Mouse (Mus musculus): ENCODE results near the gene Fgf3. TPM values are rescaled to one million over a fixed set of nuclear protein-coding genes. Genes with fewer than 3 reads are reported as not detected.

The Fgf3 gene
- polyA plus RNA-seq, 1 experiment from 2014 or later = not detected

DNA sequence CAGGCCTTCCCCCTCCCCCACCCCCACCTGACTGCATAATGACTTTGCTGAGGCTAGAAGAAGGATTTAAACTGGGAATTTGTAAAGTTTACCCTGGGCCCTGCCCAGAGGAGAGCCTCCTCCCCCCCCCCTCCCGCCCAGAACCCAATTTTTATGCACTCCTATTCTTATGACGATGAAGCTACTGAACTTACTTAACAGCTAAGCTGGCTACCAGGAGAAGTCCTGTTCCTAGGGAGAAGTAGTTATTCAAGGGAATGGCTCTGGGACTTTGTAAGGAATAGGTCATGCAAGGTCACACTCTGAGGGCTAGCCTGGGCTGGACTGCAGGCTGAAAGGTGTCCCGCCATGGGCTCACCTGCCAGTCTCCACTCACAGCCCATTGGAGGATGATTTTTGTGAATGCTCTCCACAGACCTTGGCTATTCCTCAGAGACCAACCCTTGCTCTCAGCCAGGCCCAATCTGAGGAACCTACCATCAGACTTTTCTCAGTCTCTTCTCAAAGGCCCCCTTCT is 20.0 kb downstream of the Fgf3 start:
- TF ChIP-seq CTCF (IDR thresholded peaks at IDR 0.05; ENCODE audit: low read depth) = no peak

GRCm38 (mm10) chr7:144858702-144859101 is 20.8 kb downstream of the Fgf3 start:
- Histone ChIP-seq H3K4me3 (ENCODE audit: low read depth, low read length) (no peak overlapping the region), H3K27ac (ENCODE audit: low read depth) (no peak overlapping the region), H3K36me3 (ENCODE audit: insufficient read depth) (no peaks in the 10 kb centered on the region), H3K4me2 (no peak overlapping the region), H3K27me3 (ENCODE audit: insufficient read depth, low read length) (peaks cover 52% of the 10 kb centered on the region), H3K9ac (no peak overlapping the region), H3K9me3 (ENCODE audit: low read depth, low read length) (no peaks in the 10 kb centered on the region), H3K4me1 (ENCODE audit: insufficient read depth) (no peaks in the 10 kb centered on the region)
- ATAC-seq (ENCODE audit: insufficient read depth) (no peak), DNase-seq (no peak)
- 84% methylated on average over 1 of the region's 1 CpGs for WGBS
- no peak for TF ChIP-seq CTCF (IDR thresholded peaks at IDR 0.05; ENCODE audit: low read depth)

More for the DNA sequence above, 20.0 kb downstream of the Fgf3 start:
- Histone ChIP-seq H3K4me2 (no peak overlapping the region), H3K27ac (ENCODE audit: low read depth) (no peak overlapping the region), H3K9me3 (ENCODE audit: low read depth, low read length) (no peaks in the 10 kb centered on the region), H3K4me3 (ENCODE audit: low read depth, low read length) (no peak overlapping the region), H3K27me3 (ENCODE audit: insufficient read depth, low read length) (peaks cover 45% of the 10 kb centered on the region), H3K4me1 (ENCODE audit: insufficient read depth) (no peaks in the 10 kb centered on the region), H3K9ac (no peak overlapping the region), H3K36me3 (ENCODE audit: insufficient read depth) (no peaks in the 10 kb centered on the region)
- 76% methylated on average over 3 of the region's 3 CpGs for WGBS
- no peak for DNase-seq
- no peak for ATAC-seq (ENCODE audit: insufficient read depth)

GRCm38 (mm10) chr7:144861056-144861768 is 23.3 kb downstream of the Fgf3 start:
- Histone ChIP-seq H3K4me2 (peak overlapping the region; percentile 50), H3K4me1 (ENCODE audit: insufficient read depth) (no peaks in the 10 kb centered on the region), H3K27ac (ENCODE audit: low read depth) (no peak overlapping the region), H3K27me3 (ENCODE audit: insufficient read depth, low read length) (peaks cover 73% of the 10 kb centered on the region), H3K4me3 (ENCODE audit: low read depth, low read length) (peak overlapping the region; percentile 28), H3K9ac (no peak overlapping the region), H3K36me3 (ENCODE audit: insufficient read depth) (no peaks in the 10 kb centered on the region), H3K9me3 (ENCODE audit: low read depth, low read length) (no peaks in the 10 kb centered on the region)
- ATAC-seq (ENCODE audit: insufficient read depth) (no peak), DNase-seq (peak; percentile 7)
- WGBS = under 1% methylated on average over 72 of the region's 72 CpGs
- no peak for TF ChIP-seq CTCF (IDR thresholded peaks at IDR 0.05; ENCODE audit: low read depth)

DNA sequence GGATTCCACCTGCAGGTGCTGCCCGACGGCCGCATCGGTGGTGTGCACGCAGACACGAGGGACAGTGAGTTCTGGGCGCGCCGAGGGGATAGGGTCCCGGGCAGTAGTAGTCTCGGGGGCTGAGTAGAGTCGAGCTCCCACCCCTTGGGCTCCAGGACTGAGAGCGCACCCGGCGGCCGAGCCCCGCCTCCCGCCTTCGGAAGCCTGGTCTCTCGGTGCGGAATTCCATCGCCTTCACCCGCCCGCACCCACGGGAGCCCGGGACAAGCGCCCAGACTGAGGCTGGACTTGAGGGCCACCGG is 23.8 kb downstream of the Fgf3 start:
- Histone ChIP-seq H3K27ac (ENCODE audit: low read depth) (no peak overlapping the region), H3K9me3 (ENCODE audit: low read depth, low read length) (no peaks in the 10 kb centered on the region), H3K27me3 (ENCODE audit: insufficient read depth, low read length) (peaks cover 73% of the 10 kb centered on the region), H3K4me1 (ENCODE audit: insufficient read depth) (no peaks in the 10 kb centered on the region), H3K4me3 (ENCODE audit: low read depth, low read length) (peak overlapping the region; percentile 28), H3K9ac (no peak overlapping the region), H3K4me2 (peak overlapping the region; percentile 50), H3K36me3 (ENCODE audit: insufficient read depth) (no peaks in the 10 kb centered on the region)
- DNase-seq (no peak), ATAC-seq (ENCODE audit: insufficient read depth) (peak; percentile 28; the same call in 1 of the 2 replicates)
- WGBS = under 1% methylated on average over 28 of the region's 28 CpGs
- TF ChIP-seq CTCF (IDR thresholded peaks at IDR 0.05; ENCODE audit: low read depth) = no peak

- TF ChIP-seq CTCF (IDR thresholded peaks at IDR 0.05; ENCODE audit: low read depth) = no peak
- Histone ChIP-seq H3K4me3 (ENCODE audit: low read depth, low read length) (peak overlapping the region; percentile 28), H3K4me1 (ENCODE audit: insufficient read depth) (no peaks in the 10 kb centered on the region), H3K36me3 (ENCODE audit: insufficient read depth) (no peaks in the 10 kb centered on the region), H3K4me2 (no peak overlapping the region; the same call in 1 of the 2 replicates), H3K27me3 (ENCODE audit: insufficient read depth, low read length) (peaks cover 73% of the 10 kb centered on the region), H3K9me3 (ENCODE audit: low read depth, low read length) (no peaks in the 10 kb centered on the region), H3K27ac (ENCODE audit: low read depth) (no peak overlapping the region), H3K9ac (no peak overlapping the region)
- no peak for DNase-seq
- 2% methylated on average over 15 of the region's 15 CpGs for WGBS
- no peak for ATAC-seq (ENCODE audit: insufficient read depth)
These were observed 24.2 kb downstream of the Fgf3 start for GRCm38 (mm10) chr7:144862126-144862525.

GRCm38 (mm10) chr7:144862712-144863111 is 24.8 kb downstream of the Fgf3 start:
- TF ChIP-seq CTCF (IDR thresholded peaks at IDR 0.05; ENCODE audit: low read depth) = no peak
- H3K9me3 ChIP-seq (ENCODE audit: low read depth, low read length) = no peaks in the 10 kb centered on the region
- H3K4me3 ChIP-seq (ENCODE audit: low read depth, low read length) = no peak overlapping the region
- no peaks in the 10 kb centered on the region for H3K4me1 ChIP-seq (ENCODE audit: insufficient read depth)
- no peak overlapping the region for H3K9ac ChIP-seq
- H3K27ac ChIP-seq (ENCODE audit: low read depth) = no peak overlapping the region
- 4% methylated on average over 18 of the region's 18 CpGs for WGBS
- no peak for ATAC-seq (ENCODE audit: insufficient read depth)
- H3K36me3 ChIP-seq (ENCODE audit: insufficient read depth) = no peaks in the 10 kb centered on the region
- no peak overlapping the region for H3K4me2 ChIP-seq
- no peak for DNase-seq
- H3K27me3 ChIP-seq (ENCODE audit: insufficient read depth, low read length) = peaks cover 73% of the 10 kb centered on the region

- Histone ChIP-seq H3K9ac (no peak overlapping the region), H3K4me3 (ENCODE audit: low read depth, low read length) (no peak overlapping the region), H3K36me3 (ENCODE audit: insufficient read depth) (no peaks in the 10 kb centered on the region), H3K27me3 (ENCODE audit: insufficient read depth, low read length) (peaks cover 70% of the 10 kb centered on the region), H3K4me2 (no peak overlapping the region), H3K9me3 (ENCODE audit: low read depth, low read length) (no peaks in the 10 kb centered on the region), H3K27ac (ENCODE audit: low read depth) (no peak overlapping the region), H3K4me1 (ENCODE audit: insufficient read depth) (no peaks in the 10 kb centered on the region)
- under 1% methylated on average over 11 of the region's 11 CpGs for WGBS
- no peak for TF ChIP-seq CTCF (IDR thresholded peaks at IDR 0.05; ENCODE audit: low read depth)
- ATAC-seq (ENCODE audit: insufficient read depth) (no peak), DNase-seq (peak; percentile 17)
These were observed 25.3 kb downstream of the Fgf3 start for GRCm38 (mm10) chr7:144863196-144863595.
